Mouse (Mus musculus) E14TG2a.4 (cell line): ENCODE results near the gene Afg1l.

ENCODE experiments used
- CTCF ChIP-seq: conservative IDR thresholded peaks from 2 replicates; pipeline ENCODE4 v1.5.1; 2014; ENCODE audit warnings: low read length
- POU5F1 ChIP-seq: IDR thresholded peaks from 2 replicates; pipeline ENCODE4 v1.6.1; 2014; ENCODE audit warnings: low read length, borderline replicate concordance

DNA sequence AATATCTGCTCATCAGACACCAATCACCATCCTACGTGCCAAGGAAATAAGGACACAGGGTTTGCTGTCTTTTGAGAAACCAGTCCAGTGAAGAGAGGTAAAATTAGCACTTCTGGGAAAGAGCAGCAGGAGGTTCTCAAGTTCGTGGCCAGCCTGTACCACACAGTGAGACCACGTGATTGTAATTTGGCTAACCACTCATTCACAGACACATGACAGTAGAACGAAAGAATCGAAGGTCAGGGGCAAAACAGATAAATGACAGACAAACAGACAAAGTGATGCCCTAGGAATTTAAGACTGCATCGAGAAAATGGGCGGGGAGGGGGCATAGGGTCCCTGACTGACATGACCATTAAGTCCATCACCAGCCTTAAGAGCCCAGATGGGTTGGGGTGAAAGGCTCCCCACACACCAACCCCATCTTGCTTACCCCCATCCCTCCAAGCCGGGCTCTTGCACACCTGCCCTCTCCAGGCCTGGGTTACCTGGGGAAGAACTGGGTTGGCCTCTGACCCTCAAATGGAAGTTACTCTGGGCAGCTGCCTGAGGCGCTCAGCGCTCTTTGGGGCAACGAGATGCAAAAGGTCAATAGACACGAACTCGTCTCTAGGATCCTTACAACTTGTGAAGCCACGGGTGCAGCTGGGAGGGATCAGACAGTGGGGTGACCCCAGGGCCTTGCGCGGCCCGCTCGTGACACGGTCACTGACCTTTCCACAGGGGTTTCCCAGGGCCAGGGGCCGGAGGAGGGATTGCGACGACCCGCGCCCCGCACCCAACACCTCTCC lies 620 bp downstream of the Afg1l start:
- no peak for TF ChIP-seq CTCF
- TF ChIP-seq POU5F1 = no peak
